Mouse (Mus musculus): ENCODE measurements around the gene Ndrg3. TPM values are rescaled to one million over a fixed set of nuclear protein-coding genes. Genes with fewer than 3 reads are reported as not detected.
A peak's percentile ranks its signal among the peaks of the same experiment; 100 is the strongest.

Gene Ndrg3
- polyA plus RNA-seq, 1 experiment from 2014 or later: 41.1 TPM

GRCm38 (mm10) chr2:156884396-156885211, 107.3 kb downstream of the Ndrg3 start:
- peak; percentile 24 for ATAC-seq (ENCODE audit: low read depth)
- peak overlapping the region; percentile 42 for H3K4me2 ChIP-seq

DNA sequence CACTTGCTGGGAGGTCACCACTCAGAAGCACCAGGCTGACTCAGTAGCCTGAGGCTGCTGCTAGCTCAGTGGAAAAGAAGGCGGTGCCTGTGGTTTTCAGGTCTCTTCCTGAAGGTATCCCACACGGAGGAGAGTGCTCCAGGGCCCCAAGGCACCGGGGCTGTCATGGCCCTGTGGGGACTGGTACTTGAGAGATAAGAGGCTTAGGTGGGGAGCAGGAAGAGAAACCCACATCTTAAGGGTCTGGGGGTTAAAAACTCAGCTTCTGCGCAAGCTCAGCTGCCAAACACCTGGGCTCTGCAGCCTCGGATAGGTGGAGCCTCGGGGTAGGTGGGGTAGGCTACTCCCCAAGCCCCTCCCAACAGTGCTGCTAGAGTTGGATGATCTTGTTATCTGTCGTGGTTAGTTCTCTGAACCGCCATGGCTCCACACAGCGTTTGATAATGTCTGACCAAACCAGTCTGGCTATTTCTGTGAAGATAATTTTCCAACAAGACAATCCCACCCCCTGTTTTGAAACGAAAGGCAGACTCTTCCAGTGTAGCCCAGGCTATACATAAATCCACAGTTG, 109.3 kb downstream of the Ndrg3 start:
- H3K4me2 ChIP-seq: peak overlapping the region; percentile 68

More at GRCm38 (mm10) chr2:156884396-156885211, 107.3 kb downstream of the Ndrg3 start:
- 54% methylated on average over 10 of the region's 10 CpGs for WGBS (ENCODE audit: insufficient replicate concordance)
- H3K4me1 ChIP-seq (replicated peaks): peaks cover 76% of the 10 kb centered on the region
- no peak overlapping the region for H3K4me3 ChIP-seq (replicated peaks)
- H3K9me3 ChIP-seq (replicated peaks): no peaks in the 10 kb centered on the region
- H3K9ac ChIP-seq: peak overlapping the region; percentile 64
- no peaks in the 10 kb centered on the region for H3K27me3 ChIP-seq
- DNase-seq: peak; percentile 54
- no peaks in the 10 kb centered on the region for H3K36me3 ChIP-seq
- H3K27ac ChIP-seq: peak overlapping the region; percentile 92

DNA sequence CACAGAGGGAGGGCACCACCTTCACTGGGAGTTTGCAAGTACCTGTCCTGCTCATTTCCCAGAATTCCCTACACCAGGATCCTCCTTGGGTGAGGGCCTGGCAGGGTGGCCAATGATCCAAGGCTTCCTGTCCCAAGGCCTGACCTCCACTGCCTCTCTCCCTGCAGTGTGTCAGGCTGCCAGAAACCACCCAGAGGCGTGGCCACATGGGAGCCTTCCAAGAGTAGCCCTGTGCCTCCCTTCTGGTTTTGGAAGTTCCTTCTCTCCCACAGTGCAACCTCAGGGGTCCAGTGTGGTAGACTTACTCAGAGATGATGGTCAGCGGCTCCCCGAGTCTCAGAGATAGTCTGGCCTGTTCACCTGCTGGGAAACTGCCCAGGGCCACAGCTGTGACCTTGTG, 112.3 kb downstream of the Ndrg3 start:
- no peaks in the 10 kb centered on the region for H3K9me3 ChIP-seq (replicated peaks)
- ATAC-seq (ENCODE audit: low read depth) (no peak), DNase-seq (no peak)
- H3K4me3 ChIP-seq (replicated peaks): no peak overlapping the region
- 61% methylated on average over 3 of the region's 3 CpGs for WGBS (ENCODE audit: insufficient replicate concordance)
- H3K4me1 ChIP-seq (replicated peaks): peaks cover 72% of the 10 kb centered on the region
- H3K4me2 ChIP-seq: no peak overlapping the region
- peak overlapping the region; percentile 33; the same call in 1 of the 2 replicates for H3K9ac ChIP-seq
- peaks cover 10% of the 10 kb centered on the region for H3K36me3 ChIP-seq
- H3K27ac ChIP-seq: peak overlapping the region; percentile 73
- H3K27me3 ChIP-seq: no peaks in the 10 kb centered on the region

More for the DNA sequence above, 109.3 kb downstream of the Ndrg3 start:
- DNase-seq (peak; percentile 87), ATAC-seq (ENCODE audit: low read depth) (peak; percentile 96)
- H3K4me1 ChIP-seq (replicated peaks): peaks cover 96% of the 10 kb centered on the region
- 5% methylated on average over 10 of the region's 10 CpGs for WGBS (ENCODE audit: insufficient replicate concordance)
- H3K27me3 ChIP-seq: no peaks in the 10 kb centered on the region
- no peaks in the 10 kb centered on the region for H3K9me3 ChIP-seq (replicated peaks)
- H3K27ac ChIP-seq: peak overlapping the region; percentile 92
- H3K9ac ChIP-seq: peak overlapping the region; percentile 67
- H3K4me3 ChIP-seq (replicated peaks): peak overlapping the region; percentile 37
- H3K36me3 ChIP-seq: no peaks in the 10 kb centered on the region

DNA sequence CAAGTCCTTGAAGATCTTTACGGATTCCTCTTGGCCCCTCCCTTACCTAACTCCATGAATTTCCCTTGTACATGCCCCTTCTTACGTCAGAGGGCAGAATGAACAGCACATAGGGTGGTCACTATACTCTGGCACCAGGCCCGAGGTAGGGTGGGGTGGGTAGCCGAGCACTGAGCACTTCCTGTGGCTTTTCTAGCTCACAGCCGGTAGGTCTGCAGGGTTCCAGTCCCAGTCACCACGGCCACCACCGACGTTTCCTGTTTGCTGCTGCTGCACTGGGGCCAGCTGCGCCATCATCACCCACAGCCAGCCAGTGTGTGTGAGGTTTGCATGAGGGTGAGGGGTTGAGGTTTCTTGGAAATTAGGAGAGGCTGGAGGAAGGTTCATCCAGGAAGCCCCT, 114.1 kb downstream of the Ndrg3 start:
- no peak overlapping the region for H3K4me3 ChIP-seq (replicated peaks)
- no peak for DNase-seq
- no peak overlapping the region for H3K4me2 ChIP-seq
- peaks cover 28% of the 10 kb centered on the region for H3K36me3 ChIP-seq
- H3K27me3 ChIP-seq: no peaks in the 10 kb centered on the region
- H3K4me1 ChIP-seq (replicated peaks): peaks cover 67% of the 10 kb centered on the region
- 0 out of 2 replicates have a peak overlapping the region, but pooled peaks have one; percentile 13 for H3K27ac ChIP-seq
- 0 out of 2 replicates have a peak overlapping the region, but pooled peaks have one; percentile 10 for H3K9ac ChIP-seq
- WGBS (ENCODE audit: insufficient replicate concordance): 24% methylated on average over 9 of the region's 9 CpGs
- no peaks in the 10 kb centered on the region for H3K9me3 ChIP-seq (replicated peaks)
- no peak for ATAC-seq (ENCODE audit: low read depth)

Other genes starting within 250 kb of the Ndrg3 start
- gene Myl9, start 216.6 kb downstream of the Ndrg3 start, polyA plus RNA-seq (2015; fragmentation: Nextera tagmentation; extraction: Ambion mirVana): 58.3 and 60.1 TPM in 2 replicates
- gene Tgif2, start 152.0 kb downstream of the Ndrg3 start, polyA plus RNA-seq (2015; fragmentation: Nextera tagmentation; extraction: Ambion mirVana): 7.2 and 9.0 TPM in 2 replicates
- 1.6 and 2.0 TPM in 2 replicates for gene 4930518I15Rik, start 134.1 kb downstream of the Ndrg3 start, polyA plus RNA-seq (2015; fragmentation: Nextera tagmentation; extraction: Ambion mirVana)
- 204 and 210 TPM in 2 replicates for gene Rab5if, start 128.9 kb downstream of the Ndrg3 start, polyA plus RNA-seq (2015; fragmentation: Nextera tagmentation; extraction: Ambion mirVana)
- 3.1 and 3.3 TPM in 2 replicates for gene Sla2, start 104.9 kb downstream of the Ndrg3 start, polyA plus RNA-seq (2015; fragmentation: Nextera tagmentation; extraction: Ambion mirVana)
- 29.7 and 37.3 TPM in 2 replicates for gene Dsn1, start 15.1 kb upstream of the Ndrg3 start, polyA plus RNA-seq (2015; fragmentation: Nextera tagmentation; extraction: Ambion mirVana)
- 1.7 and 1.8 TPM in 2 replicates for gene Soga1, start 87.2 kb upstream of the Ndrg3 start, polyA plus RNA-seq (2015; fragmentation: Nextera tagmentation; extraction: Ambion mirVana)
- not detected in 2 replicates for gene Tldc2, start 95.0 kb upstream of the Ndrg3 start, polyA plus RNA-seq (2015; fragmentation: Nextera tagmentation; extraction: Ambion mirVana)
- 19.4 and 21.5 TPM in 2 replicates for gene Samhd1, start 143.2 kb upstream of the Ndrg3 start, polyA plus RNA-seq (2015; fragmentation: Nextera tagmentation; extraction: Ambion mirVana)
- 20.9 and 27.4 TPM in 2 replicates for gene Rbl1, start 212.5 kb upstream of the Ndrg3 start, polyA plus RNA-seq (2015; fragmentation: Nextera tagmentation; extraction: Ambion mirVana)

All from liver, embryonic 13.5 days (tissue).